Mouse (Mus musculus) heart, embryonic 15.5 days (tissue): Measurements from ENCODE around the gene Lipk. TPM values are rescaled to one million over a fixed set of nuclear protein-coding genes. Genes with fewer than 3 reads are reported as not detected.

ENCODE experiments used
- ATAC-seq: fragments of 200-750 bp; cut with Nextera tagmentation; replicated peaks from 2 replicates; pipeline ENCODE4 v1.8.0; 2017; ENCODE audit warnings: low read depth, moderate TSS enrichment; ENCODE audit not compliant: insufficient number of reproducible peaks, insufficient read depth, low FRiP score
- H3K27ac ChIP-seq: fragments of 300-500 bp; sonication (generic); 2 replicates; pipeline ENCODE4 v1.5.1; 2015; ENCODE audit warnings: mild to moderate bottlenecking, inconsistent platforms
- H3K27me3 ChIP-seq: fragments of 300-500 bp; sonication (generic); 2 replicates; pipeline ENCODE4 v1.6.1; 2015; ENCODE audit warnings: inconsistent platforms
- H3K36me3 ChIP-seq: fragments of 300-500 bp; sonication (generic); 2 replicates; pipeline ENCODE4 v1.6.1; 2015; ENCODE audit warnings: mild to moderate bottlenecking, inconsistent platforms
- H3K4me1 ChIP-seq: fragments of 300-500 bp; sonication (generic); replicated peaks from 2 replicates; pipeline ENCODE4 v1.6.1; 2015; ENCODE audit warnings: inconsistent platforms
- H3K4me2 ChIP-seq: fragments of 300-500 bp; sonication (generic); 2 replicates; pipeline ENCODE4 v1.6.1; 2015; ENCODE audit warnings: inconsistent platforms, mild to moderate bottlenecking, moderate library complexity
- H3K4me3 ChIP-seq: fragments of 300-500 bp; sonication (generic); 2 replicates; pipeline ENCODE4 v1.5.1; 2015; ENCODE audit warnings: mild to moderate bottlenecking, inconsistent platforms
- H3K9ac ChIP-seq: fragments of 300-500 bp; sonication (generic); 2 replicates; pipeline ENCODE4 v1.6.1; 2015; ENCODE audit warnings: mild to moderate bottlenecking, inconsistent platforms
- H3K9me3 ChIP-seq: fragments of 300-500 bp; sonication (generic); replicated peaks from 2 replicates; pipeline ENCODE4 v1.6.1; 2016; ENCODE audit warnings: inconsistent platforms
- WGBS: fragments of 180-500 bp; shearing (Covaris S2); methylation state at CpG from one replicate; pipeline ENCODE4 v1.1.7; 2015; ENCODE audit warnings: mixed read lengths; 5-methylcytosine and 5-hydroxymethylcytosine counted together
- polyA plus RNA-seq: library from polyadenylated mRNA; unstranded; fragments of >200 nt; fragmentation: Nextera tagmentation; extraction: Ambion mirVana; gene quantifications from 2 replicates; pipeline ENCODE4 v1.2.1, GENCODE M21; 2015

Lipk gene
- not detected in 2 replicates for polyA plus RNA-seq

DNA sequence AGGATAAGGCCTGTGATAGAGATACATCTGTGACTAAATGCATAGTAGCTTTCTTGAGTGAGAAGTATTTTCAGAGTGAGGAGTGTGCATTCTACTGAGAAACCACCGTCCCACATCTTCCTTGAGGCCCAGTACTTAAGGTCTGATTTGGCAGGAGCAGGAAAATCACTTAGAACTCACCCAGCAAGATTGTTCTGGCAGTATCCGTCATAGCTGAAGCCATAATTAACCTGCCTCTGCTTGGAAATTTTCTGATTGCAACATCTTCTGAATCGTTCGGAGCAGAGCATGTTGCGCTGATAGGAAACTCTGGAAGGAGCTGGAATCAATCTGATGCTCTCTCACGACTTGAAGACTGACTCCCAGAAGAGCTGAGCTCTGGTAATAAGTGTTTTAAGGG, at the start of gene Lipk:
Gene Lipk (plus strand): TSS at position 289 of the 400 bp plus-strand sequence.
- Histone ChIP-seq H3K27me3 (no peaks in the 10 kb centered on the region), H3K4me2 (no peak within 1 kb of the TSS), H3K27ac (no peak within 1 kb of the TSS), H3K36me3 (no peaks in the 10 kb centered on the region), H3K4me3 (no peak within 1 kb of the TSS), H3K9me3 (no peaks in the 10 kb centered on the region), H3K4me1 (no peaks in the 10 kb centered on the region), H3K9ac (no peak within 1 kb of the TSS)
- 74% methylated on average over 6 of the region's 6 CpGs for WGBS
- ATAC-seq = no peak

DNA sequence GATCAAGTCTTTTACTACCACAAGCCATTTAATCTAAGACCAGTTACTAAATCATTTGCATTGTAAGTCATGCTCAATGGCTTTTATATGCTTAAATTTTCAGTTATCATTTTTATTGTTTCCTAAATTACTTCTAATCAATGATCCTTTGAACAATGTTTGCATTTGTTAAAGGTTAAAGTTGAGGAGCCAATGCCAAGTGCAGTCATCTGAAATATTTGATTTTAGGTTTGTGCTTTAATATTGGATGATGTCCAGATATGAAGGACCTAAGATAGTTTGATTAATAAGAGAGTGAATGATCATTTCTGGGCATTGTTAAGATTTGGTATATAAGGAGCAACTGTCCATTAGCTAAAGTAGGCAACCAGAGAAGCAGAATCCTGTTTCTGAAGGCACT, 47.2 kb upstream of the Lipk start, which contains the start of gene Lipf:
Gene Lipf (plus strand): TSS at position 301 of the 400 bp plus-strand sequence.
- Histone ChIP-seq H3K9me3 (no peaks in the 10 kb centered on the region), H3K27me3 (no peaks in the 10 kb centered on the region), H3K4me1 (no peaks in the 10 kb centered on the region), H3K4me2 (no peak within 1 kb of the TSS), H3K4me3 (no peak within 1 kb of the TSS), H3K27ac (no peak within 1 kb of the TSS), H3K36me3 (no peaks in the 10 kb centered on the region), H3K9ac (no peak within 1 kb of the TSS)
- no peak for ATAC-seq

DNA sequence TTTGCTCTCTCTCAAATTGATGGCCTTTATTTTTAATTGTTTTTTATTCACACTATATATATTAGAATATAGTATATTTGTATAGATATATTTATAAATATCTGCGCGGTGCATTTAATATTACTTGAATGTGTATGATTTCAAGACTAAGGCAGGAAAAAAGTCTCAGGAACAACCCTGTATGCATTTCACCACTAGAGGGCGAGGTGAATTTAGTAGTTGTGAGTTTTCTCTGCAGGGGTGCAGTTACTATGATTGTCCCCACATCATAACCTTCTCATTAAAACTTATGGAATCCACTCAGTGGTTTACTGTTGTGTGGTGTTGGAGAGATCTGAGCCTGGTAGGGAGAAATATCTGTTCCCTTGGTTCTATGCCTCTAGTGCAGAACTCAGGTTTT, 29.1 kb upstream of the Lipk start:
- Histone ChIP-seq H3K9ac (no peak overlapping the region), H3K4me2 (no peak overlapping the region), H3K27me3 (no peaks in the 10 kb centered on the region), H3K27ac (no peak overlapping the region), H3K36me3 (no peaks in the 10 kb centered on the region), H3K9me3 (no peaks in the 10 kb centered on the region), H3K4me1 (no peaks in the 10 kb centered on the region), H3K4me3 (no peak overlapping the region)
- WGBS = 42% methylated on average over 3 of the region's 3 CpGs
- ATAC-seq = no peak

DNA sequence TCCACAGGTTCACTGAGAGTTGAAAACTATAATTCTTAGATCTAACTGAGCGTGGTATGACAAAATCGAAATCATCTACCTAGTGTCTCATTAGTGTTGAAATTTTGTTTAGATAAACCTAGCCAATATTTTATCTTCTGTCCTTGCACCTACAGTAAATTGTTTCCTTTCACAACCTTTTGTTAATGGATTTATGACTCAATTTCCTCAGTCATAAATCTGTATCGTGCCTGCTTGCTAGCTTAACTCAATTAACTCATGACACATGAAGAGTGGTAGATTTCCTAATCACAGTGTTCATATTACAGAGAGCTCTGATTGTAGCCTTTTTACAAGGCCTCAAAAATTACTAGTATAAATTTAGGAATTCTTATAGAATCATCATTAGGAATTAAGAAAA, 25.0 kb upstream of the Lipk start:
- ATAC-seq = no peak
- Histone ChIP-seq H3K27me3 (no peaks in the 10 kb centered on the region), H3K4me2 (no peak overlapping the region), H3K9me3 (no peaks in the 10 kb centered on the region), H3K4me3 (no peak overlapping the region), H3K27ac (no peak overlapping the region), H3K9ac (no peak overlapping the region), H3K4me1 (no peaks in the 10 kb centered on the region), H3K36me3 (no peaks in the 10 kb centered on the region)
- 69% methylated on average over 3 of the region's 3 CpGs for WGBS

DNA sequence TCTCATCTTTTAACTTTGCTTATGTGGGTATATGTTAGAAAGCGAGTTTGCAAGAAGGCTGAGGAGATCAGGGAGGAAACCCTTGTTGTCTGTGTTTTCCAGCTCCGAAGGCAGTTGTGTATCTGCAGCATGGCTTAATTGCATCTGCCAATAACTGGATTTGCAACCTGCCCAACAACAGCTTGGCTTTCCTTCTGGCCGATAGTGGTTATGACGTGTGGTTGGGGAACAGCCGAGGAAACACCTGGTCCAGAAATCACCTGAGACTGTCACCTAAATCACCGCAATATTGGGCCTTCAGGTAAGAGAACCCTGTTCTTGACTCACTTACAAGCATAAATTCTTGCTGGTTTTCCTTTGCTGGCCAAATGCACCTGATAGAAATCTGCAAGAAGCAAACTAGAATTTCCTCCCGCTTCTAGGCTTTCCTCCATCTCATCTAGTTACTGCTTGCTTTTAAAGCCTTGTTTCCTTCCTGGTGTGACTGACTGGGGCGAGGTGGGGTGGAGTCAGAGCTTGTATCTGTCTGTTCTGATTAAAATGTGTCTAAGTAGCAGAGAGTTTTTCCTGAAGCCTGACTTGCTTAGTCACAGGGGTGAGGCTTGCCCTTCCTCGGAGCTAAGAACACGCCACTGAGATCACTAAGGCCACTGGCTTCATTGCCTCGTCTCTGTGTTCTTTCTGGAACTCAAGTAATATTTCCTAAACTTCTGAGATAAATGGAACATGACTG, 13.5 kb downstream of the Lipk start:
- Histone ChIP-seq H3K27ac (no peak overlapping the region), H3K36me3 (no peaks in the 10 kb centered on the region), H3K4me1 (no peaks in the 10 kb centered on the region), H3K27me3 (no peaks in the 10 kb centered on the region), H3K4me2 (no peak overlapping the region), H3K9me3 (no peaks in the 10 kb centered on the region), H3K9ac (no peak overlapping the region), H3K4me3 (no peak overlapping the region)
- no peak for ATAC-seq
- WGBS = 71% methylated on average over 11 of the region's 11 CpGs

DNA sequence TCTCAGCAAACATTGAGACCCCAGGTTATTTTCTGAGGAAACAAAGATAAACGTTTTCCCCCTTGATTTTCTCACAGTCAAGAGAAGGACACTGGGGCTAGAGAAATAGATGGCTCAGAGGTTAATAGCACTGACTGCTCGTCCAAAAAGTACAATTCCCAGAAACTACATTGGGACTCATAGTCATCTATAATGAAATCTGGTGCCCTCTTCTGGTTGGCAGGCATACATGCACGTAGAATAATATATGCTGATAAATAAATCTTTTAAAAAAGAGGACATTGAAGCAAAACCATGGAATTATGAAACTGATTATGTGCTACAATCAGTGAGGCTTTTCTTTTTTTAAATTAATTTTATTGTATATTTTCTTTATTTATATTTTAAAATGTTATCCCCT, 14.7 kb downstream of the Lipk start:
- Histone ChIP-seq H3K27me3 (no peaks in the 10 kb centered on the region), H3K9me3 (no peaks in the 10 kb centered on the region), H3K36me3 (no peaks in the 10 kb centered on the region), H3K27ac (no peak overlapping the region), H3K9ac (no peak overlapping the region), H3K4me2 (no peak overlapping the region), H3K4me1 (no peaks in the 10 kb centered on the region), H3K4me3 (no peak overlapping the region)
- ATAC-seq = no peak
- 41% methylated on average over 3 of the region's 3 CpGs for WGBS

DNA sequence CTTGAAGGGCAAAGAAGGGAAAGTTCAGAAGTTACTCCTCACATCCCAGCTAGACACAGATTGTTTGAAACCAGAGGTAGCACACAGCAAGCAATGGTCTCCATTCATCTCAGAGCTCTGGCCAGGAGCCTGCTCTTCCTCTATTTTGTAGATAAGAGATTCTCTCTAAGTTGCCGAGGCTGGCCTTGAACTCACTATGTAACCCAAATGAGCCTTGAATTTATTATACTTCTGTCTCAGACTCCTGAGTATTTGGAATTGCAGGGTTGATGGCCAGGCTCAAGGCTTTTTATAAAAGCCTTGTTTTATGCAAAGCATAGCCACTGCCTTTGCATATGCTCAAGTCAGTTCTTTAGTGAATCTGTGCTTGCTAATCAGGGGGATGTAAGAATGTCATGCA, 31.6 kb downstream of the Lipk start:
- H3K4me3 ChIP-seq = no peak overlapping the region
- WGBS = 53% methylated on average over 1 of the region's 1 CpGs
- no peaks in the 10 kb centered on the region for H3K27me3 ChIP-seq
- H3K9me3 ChIP-seq = no peaks in the 10 kb centered on the region
- no peak for ATAC-seq
- no peaks in the 10 kb centered on the region for H3K36me3 ChIP-seq
- no peak overlapping the region for H3K4me2 ChIP-seq
- H3K4me1 ChIP-seq = no peaks in the 10 kb centered on the region
- no peak overlapping the region for H3K27ac ChIP-seq
- H3K9ac ChIP-seq = no peak overlapping the region

DNA sequence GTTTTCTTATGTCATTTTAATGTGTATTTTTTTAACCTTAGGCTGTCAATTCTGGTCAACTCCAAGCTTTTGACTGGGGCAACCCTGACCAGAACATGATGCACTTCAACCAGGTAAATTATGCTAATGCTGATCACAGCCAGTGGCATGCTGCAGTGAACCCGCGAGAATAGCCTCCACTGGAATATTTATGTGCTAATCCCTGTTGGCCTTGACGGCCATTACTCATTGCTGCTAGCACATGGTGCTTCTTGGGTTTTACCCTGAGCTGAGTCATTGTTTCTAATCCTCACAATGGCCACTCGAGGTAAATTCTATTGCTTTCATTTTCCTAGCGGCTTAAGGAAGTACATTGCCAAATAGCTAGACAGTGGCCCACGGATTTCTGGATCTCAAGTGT, 34.9 kb downstream of the Lipk start:
- WGBS = 67% methylated on average over 6 of the region's 6 CpGs

DNA sequence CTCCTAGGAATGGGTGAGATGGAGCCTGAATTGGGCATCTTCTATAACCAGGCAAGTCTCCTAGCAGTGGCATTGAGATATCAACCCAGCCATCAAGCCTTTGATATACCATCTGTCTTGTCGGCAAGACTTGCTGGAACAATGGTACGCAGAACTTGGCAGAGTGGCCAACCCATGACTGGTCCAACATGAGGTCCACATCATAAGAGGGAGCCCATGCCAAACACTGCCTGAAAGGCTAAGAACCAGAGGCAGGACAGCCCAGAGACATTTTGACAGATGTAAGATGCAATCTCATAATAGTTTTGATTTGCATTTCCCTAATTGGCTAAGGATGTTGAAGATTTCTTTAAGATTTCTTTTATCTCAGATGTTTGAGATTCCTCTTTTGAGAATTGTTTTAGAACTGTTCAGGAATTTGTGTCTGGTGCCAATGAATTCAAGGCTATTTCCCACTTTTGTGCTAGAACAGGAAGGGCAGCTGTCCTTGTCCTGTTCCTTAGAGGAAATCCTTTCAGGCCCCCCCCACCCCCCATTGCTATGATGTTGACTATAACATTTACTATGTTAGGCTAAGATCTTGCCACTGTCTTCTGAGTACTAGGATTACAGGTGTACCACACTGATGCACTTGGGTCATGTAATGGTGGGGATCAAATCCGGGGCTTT, 41.4 kb downstream of the Lipk start:
- Histone ChIP-seq H3K9ac (no peak overlapping the region), H3K4me3 (no peak overlapping the region), H3K27me3 (no peaks in the 10 kb centered on the region), H3K27ac (no peak overlapping the region), H3K9me3 (no peaks in the 10 kb centered on the region), H3K36me3 (no peaks in the 10 kb centered on the region), H3K4me2 (no peak overlapping the region), H3K4me1 (no peaks in the 10 kb centered on the region)
- no peak for ATAC-seq
- 77% methylated on average over 3 of the region's 3 CpGs for WGBS

More for the DNA sequence above, 34.9 kb downstream of the Lipk start:
- Histone ChIP-seq H3K4me2 (no peak overlapping the region), H3K4me3 (no peak overlapping the region), H3K27me3 (no peaks in the 10 kb centered on the region), H3K27ac (no peak overlapping the region), H3K4me1 (no peaks in the 10 kb centered on the region), H3K9ac (no peak overlapping the region), H3K36me3 (no peaks in the 10 kb centered on the region), H3K9me3 (no peaks in the 10 kb centered on the region)
- ATAC-seq = no peak

DNA sequence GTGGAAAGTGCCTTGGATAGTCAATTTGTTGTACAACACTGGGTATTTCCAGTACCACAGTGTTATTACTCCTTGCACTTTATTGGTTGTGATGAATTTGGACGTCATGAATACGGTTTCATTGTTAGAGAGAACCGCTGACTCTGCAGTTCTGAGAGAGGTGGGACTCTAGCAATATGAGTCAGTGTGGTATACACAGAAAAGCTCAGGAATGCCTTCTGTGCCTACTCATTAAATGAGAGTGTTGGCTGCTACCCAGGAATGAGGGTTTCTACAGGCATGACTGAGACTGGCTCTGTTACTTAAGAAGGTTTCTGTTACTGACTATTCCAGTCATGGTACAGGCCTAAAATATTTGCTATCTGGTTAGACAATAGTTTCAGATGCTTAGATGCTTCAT, 43.4 kb downstream of the Lipk start:
- Histone ChIP-seq H3K9me3 (no peaks in the 10 kb centered on the region), H3K27me3 (no peaks in the 10 kb centered on the region), H3K4me3 (no peak overlapping the region), H3K27ac (no peak overlapping the region), H3K36me3 (no peaks in the 10 kb centered on the region), H3K4me2 (no peak overlapping the region), H3K4me1 (no peaks in the 10 kb centered on the region), H3K9ac (no peak overlapping the region)
- ATAC-seq = no peak
- 83% methylated on average over 3 of the region's 3 CpGs for WGBS

DNA sequence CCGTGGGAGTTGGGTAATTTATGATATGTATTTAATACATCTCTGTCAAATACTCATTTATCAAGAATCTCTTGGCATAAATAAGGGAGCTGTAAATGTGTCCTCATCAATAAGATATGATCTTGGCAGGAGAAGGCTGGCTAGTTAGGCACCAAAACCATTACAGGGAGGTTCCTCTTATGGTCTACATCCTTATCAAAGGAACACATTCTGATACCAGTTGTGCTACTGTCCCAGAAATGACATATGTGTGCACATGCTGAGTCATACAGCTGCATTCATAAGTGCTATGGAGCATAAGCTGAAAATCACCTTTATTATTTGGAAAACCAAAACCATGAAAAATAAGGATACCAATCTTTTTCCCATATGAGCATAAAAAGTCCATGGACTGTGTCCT, 55.5 kb downstream of the Lipk start:
- Histone ChIP-seq H3K9ac (no peak overlapping the region), H3K27ac (no peak overlapping the region), H3K4me1 (no peaks in the 10 kb centered on the region), H3K36me3 (no peaks in the 10 kb centered on the region), H3K27me3 (no peaks in the 10 kb centered on the region), H3K4me2 (no peak overlapping the region), H3K9me3 (no peaks in the 10 kb centered on the region), H3K4me3 (no peak overlapping the region)
- no peak for ATAC-seq
- WGBS = 59% methylated on average over 1 of the region's 1 CpGs

DNA sequence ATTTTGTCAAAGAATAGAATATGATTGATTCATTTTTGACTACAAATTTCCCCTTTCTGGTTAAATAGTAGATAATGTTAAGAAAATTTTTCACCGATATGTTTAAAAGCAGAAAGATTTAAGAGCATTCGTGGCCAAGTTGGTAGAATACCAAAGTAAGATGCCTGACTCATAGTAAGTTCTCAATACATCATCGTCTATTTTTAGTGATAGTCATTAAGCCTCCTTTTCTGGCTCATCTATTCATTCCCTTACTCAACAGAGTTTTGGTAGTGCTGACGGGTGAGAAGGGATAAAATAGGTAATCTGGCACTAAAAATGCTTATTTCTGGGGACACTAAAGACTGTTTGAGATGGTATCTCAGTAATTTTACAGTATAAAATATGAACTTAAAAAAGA, 56.0 kb downstream of the Lipk start:
- Histone ChIP-seq H3K36me3 (no peaks in the 10 kb centered on the region), H3K4me1 (no peaks in the 10 kb centered on the region), H3K9me3 (no peaks in the 10 kb centered on the region), H3K27me3 (no peaks in the 10 kb centered on the region), H3K9ac (no peak overlapping the region), H3K27ac (no peak overlapping the region), H3K4me3 (no peak overlapping the region), H3K4me2 (no peak overlapping the region)
- ATAC-seq = no peak
- WGBS = 76% methylated on average over 4 of the region's 4 CpGs
